Mouse (Mus musculus) heart, adult 18-20 months (tissue): ENCODE measurements around the gene Tmem200a. TPM values are rescaled to one million over a fixed set of nuclear protein-coding genes. Genes with fewer than 3 reads are reported as not detected.
"Not testable (repeated sequence)": the region's sequence is repeated elsewhere in the genome, so short reads cannot be mapped to it uniquely, and the experiment has no call there.

ENCODE experiments used
- DNase-seq, 2 experiments: peaks; one replicate each; pipeline ENCODE4 v3.0.0; 2021 to 2022; ENCODE audit warnings: mixed read lengths in 1 of 2
- total RNA-seq, 2 experiments: library from RNA; stranded (reverse); gene quantifications; 2 replicates each; pipeline ENCODE4 v1.2.3; 2021

Tmem200a gene
- total RNA-seq, 2 experiments from 2014 or later = 0.15 TPM; not detected in 1

- DNase-seq = no peak
Measured at GRCm38 (mm10) chr10:25982617-25983016, 96.2 kb downstream of the Tmem200a start.

- no peak for DNase-seq
Measured at GRCm38 (mm10) chr10:25962863-25963262, 116.0 kb downstream of the Tmem200a start.

- DNase-seq = no peak
Measured at GRCm38 (mm10) chr10:25961066-25961465, 117.8 kb downstream of the Tmem200a start.

DNA sequence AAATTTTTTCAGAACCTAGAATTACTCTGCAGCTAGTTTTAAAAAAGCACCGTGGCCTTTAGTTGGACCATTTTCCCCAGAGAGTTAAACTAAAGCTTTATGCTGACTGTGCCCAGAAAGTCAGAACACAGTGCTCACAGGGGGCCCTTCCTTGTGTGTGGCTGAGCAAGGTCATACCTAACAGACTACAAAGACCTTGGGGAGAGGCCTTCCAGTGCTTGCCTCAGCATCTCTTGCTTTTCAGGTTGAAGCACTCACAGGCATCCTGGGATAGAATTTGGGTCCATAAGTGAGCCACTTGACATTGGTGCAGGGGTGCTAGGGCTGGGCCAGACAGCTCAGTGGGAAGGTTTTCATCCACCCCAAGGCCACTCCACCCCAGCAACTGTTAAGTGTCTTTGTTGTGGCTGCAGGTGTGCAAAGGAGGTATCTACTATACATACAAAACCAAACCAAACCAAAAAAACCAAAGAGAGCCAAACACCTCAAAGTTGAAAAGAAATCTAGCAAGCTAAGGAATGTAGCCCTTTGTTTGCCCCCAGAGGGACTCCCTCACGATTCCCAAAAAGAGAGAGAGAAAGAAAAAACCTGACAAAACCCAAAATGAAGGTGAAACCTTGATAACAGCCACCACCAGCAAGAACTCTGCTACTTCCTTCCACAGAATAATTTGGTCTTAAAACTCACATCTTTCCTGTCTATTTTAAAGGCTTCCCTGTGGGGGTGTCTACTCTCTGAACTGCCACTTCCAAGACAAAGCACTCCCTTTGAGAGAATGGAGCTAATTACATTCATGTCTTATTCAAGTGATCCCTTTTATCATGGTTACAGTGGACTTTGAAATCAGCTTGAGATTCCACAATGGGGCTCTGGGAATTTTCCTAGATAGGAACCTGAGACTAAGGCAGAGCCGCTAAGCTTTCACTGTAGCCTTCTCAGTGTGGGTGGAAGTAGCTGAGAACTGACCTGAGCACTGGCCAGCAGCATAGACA lies 119.8 kb downstream of the Tmem200a start:
- DNase-seq = no peak

DNA sequence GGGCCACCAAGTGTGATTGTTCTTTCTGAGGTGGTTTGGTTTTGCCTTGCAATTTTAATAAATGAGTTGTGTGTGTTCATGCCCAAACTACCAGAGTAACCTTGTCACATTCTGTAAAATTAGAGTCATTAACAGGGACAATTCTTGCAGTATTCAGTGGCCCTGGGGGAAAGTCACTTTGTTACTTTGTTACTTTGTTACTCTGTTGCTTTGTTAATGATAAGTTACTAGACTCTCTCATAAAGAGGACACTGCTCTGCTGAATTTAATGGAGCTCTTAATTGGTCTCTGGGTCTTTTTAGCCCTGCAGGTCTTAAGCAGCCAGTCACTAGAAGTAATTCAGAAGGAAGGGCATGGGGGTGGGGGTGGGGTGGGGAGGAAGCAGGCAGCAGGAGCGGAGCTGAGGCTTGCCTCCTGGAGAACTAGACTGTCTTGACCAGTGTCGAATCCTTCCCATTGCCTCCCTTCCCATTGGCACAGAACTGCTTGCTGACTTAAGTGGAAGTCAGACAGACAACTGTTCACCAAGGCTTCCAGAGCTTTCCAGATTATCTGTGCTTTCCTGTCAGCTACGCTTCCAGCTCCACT lies 124.1 kb downstream of the Tmem200a start:
- DNase-seq = no peak

DNA sequence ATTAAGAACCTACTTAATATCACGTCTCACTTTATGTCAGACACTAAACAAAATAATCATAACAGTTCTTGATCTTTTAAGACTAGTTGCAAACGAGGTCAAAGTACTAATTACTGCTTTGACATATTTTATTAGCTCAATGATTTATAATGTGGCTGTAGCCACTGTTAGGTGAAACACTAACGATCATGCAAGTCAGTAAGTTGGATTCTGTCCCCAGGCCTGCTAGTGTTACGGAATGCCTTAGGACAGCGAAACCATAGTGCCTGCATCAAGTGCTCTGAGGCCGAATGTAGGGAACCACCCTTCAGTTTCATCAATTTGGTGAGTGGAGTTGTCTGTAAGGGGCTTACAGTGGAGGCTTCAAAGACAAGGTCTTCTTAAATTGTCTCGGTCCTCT lies 126.0 kb downstream of the Tmem200a start:
- DNase-seq = no peak

GRCm38 (mm10) chr10:25952150-25952549 lies 126.7 kb downstream of the Tmem200a start:
- no peak for DNase-seq

- DNase-seq = no peak
Measured at GRCm38 (mm10) chr10:25945866-25946265, 133.0 kb downstream of the Tmem200a start.

DNA sequence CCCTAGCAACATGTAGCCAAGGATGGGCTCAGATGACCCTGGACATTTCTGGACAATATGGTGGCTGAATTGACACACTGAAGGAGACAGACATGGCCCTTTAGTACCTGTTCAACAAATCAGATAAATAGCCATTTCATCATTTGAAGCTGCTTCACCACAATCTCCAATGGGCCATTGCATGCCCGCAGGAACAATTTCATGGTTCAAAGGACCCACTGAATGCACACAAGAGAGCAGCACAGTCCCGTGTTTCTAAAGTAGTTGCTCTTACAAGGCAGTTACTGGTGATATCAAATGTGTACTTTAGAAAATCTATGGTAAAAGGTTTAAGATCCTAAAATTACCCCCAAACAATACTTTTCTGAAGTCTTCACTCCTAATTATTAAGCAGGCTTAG lies 134.2 kb downstream of the Tmem200a start:
- DNase-seq = no peak

DNA sequence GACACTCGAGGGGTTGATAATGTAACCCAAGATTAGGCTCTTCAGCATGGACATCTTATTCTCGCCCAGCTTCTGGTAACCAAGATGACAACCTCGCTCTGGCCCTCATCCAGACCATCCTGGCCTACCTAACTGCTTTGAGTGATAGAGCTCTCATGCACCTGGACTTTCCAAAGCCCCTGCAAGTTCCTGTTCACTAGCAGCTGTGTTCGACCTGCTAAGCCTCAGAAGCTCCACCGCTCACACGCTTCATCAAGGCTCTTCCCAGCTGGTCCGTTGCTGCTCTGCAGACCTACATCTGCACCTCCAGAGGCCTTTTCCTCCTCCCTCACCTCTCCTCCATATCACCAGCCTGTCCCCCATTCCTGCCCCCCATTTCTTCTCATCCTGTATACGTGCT lies 147.1 kb downstream of the Tmem200a start:
- no peak for DNase-seq

DNA sequence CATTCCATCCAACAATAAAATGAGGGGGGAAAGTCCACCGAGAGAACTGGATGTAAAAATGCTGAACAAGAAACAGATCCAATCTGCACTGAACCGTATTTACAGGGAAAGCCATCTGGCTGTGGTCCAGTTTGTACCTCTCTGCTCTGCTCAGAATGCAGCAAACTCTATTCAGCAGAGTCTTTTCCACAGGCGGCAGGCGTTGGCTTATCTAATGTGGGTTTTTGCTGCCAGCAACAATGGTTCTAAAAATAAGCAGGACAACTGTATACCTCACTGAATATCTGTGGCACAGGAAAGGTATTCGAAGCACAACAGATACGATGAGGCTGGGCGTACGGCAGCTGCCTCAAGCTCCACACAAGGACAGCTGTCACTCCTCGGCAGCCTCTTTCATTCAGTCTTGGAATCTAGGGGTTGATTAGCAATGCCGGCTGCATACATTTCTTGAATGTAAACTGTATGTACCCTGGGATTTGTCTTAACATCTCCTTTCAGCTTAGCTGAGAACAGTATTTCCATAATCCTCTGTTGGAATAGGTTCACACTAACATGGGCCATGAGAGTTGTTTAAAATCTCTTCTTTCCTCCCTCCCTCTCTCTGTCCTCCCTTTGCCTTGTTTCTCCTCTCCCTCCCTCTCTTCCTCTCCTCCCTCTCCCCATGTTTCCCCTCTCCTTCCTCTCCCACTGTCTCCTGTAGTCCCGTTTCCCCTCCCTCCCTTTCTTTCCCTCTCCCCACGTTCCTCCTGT lies 149.3 kb downstream of the Tmem200a start:
- DNase-seq = peak; percentile 2 to 7

GRCm38 (mm10) chr10:25928861-25929368 lies 149.9 kb downstream of the Tmem200a start:
- DNase-seq = no peak

GRCm38 (mm10) chr10:25928448-25928786 lies 150.4 kb downstream of the Tmem200a start:
- no peak for DNase-seq

GRCm38 (mm10) chr10:25927553-25928447 lies 151.1 kb downstream of the Tmem200a start:
- DNase-seq = no peak

DNA sequence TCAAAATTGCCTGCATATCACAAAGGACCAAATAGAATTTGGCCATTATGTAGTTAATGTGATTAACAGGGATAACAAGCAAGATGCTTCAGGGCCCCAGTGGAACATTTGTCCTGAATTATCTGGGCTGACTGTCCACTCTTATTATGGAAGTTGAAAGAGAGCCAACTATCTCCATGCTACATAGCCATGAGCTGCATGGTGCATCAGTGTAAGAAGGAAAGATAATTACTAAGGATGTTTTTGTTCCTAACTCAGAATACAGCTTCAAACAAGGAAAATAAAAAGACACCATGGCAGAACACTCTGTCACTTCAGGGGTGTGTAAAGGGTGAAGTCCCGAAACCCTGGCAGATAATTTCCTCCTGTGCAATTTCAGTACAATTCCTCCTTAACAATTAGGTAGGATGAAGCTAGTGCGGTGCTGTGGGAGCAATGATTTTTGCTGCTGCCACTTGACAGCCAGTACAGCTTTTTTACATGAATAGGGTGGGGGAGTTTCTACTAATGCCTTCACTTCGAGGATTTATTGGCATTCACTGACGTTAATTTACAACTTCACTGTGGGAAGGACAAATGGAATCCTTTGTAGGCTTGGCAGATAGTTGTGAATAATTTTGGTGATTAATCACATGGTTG lies 158.1 kb downstream of the Tmem200a start:
- DNase-seq = no peak

- no peak for DNase-seq
Measured at GRCm38 (mm10) chr10:25918103-25918502, 160.7 kb downstream of the Tmem200a start.

DNA sequence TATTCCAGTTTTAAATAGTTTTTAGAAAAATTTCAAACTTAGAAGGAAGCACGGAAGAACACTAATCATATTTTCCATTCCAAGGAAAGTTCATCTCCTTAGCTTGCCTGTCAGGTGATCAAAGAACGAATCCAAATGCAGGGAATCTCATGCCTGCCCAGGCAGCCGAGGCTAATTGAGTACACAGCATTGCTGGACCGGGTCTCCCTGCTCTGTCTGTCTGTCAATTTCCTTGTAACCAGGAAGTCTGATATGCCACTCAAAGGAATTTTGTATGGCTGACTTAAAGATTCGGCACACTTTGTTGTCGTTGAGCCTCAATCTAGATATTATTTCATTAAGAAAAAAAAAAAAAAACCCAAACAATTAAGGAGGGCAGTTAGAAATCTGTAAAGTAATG lies 168.6 kb downstream of the Tmem200a start:
- no peak for DNase-seq

GRCm38 (mm10) chr10:25908027-25909012 lies 170.5 kb downstream of the Tmem200a start:
- DNase-seq = no peak

GRCm38 (mm10) chr10:25894126-25894525 lies 184.7 kb downstream of the Tmem200a start:
- not testable (repeated sequence) for DNase-seq

DNA sequence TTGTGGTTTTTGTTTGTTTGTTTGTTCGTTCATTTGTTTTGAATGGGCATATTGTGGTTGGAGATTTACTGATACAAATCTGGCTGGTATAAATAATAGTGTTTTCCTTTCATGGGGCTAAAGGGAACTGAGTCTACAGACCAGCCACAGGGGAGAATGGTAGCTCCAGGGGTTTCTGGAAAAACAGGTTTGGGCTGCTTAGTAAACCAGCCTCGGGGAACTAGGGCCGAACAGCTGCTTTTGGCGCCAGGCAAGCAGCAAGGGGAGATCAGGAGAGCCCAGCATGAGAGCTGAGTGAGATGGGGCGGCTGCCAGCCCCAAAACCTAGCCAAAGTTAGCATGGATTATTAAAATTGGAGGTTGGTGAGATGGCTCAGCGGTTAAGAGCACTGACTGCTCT lies 191.6 kb downstream of the Tmem200a start:
- DNase-seq = no peak
